Mouse (Mus musculus): ENCODE measurements around the gene U2af2. TPM values are rescaled to one million over a fixed set of nuclear protein-coding genes. Genes with fewer than 3 reads are reported as not detected.

Gene U2af2
- polyA plus RNA-seq, 1 experiment from 2014 or later, result 114 TPM

DNA sequence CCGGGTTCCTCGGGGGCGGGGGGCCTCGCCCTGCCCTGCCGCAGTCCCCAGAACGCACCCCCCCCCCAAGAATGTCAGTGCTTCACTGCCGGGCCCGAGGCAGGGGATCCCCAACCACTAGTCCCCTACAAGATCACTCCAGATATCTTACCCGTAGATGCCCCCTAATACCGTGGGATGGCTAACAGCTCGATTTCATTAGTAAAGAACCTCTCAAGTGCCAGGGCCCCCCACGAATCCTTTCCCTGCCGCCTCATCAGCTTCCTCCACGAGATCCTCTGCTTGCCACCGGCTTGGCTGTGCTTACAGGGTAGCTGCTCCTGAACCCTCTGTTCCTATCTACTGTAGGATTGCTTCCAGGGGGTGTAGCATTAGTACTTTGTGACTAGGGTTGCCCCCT is 41.3 kb upstream of the U2af2 start:
- H3K9ac ChIP-seq, result peak overlapping the region; percentile 98
- H3K9me3 ChIP-seq, result no peaks in the 10 kb centered on the region
- peak overlapping the region; percentile 88 for H3K4me2 ChIP-seq
- ATAC-seq (ENCODE audit: low FRiP score), result peak; percentile 5
- H3K4me3 ChIP-seq, result peak overlapping the region; percentile 79
- peak overlapping the region; percentile 95 for H3K27ac ChIP-seq
- no peaks in the 10 kb centered on the region for H3K27me3 ChIP-seq
- H3K36me3 ChIP-seq, result peaks cover 40% of the 10 kb centered on the region
- WGBS, result 1% methylated on average over 15 of the region's 15 CpGs
- H3K4me1 ChIP-seq (replicated peaks), result peaks cover 27% of the 10 kb centered on the region

DNA sequence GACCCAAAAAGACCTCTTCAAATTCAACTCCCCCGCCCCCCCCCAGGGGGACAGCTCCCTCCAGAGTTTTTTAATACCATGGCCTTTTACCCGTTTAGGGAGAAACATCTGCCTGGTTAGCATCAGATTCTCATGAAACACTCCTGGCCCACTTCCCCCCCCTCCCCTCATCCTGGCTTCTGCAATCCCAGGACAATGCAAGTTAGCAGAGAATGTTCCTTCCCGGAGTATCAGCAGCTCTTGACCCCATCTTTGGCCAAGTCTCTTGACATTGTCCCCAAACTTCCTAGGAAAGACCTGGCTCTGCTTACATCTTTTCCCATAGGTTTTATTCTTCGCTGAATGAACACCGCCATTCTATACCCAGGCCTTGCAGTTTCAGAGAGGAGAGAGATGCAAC is 40.7 kb upstream of the U2af2 start:
- Histone ChIP-seq H3K4me1 (replicated peaks) (peaks cover 21% of the 10 kb centered on the region), H3K27me3 (no peaks in the 10 kb centered on the region), H3K4me2 (peak overlapping the region; percentile 88), H3K36me3 (peaks cover 44% of the 10 kb centered on the region), H3K9me3 (no peaks in the 10 kb centered on the region), H3K4me3 (peak overlapping the region; percentile 79), H3K9ac (peak overlapping the region; percentile 98), H3K27ac (peak overlapping the region; percentile 95)
- no peak for ATAC-seq (ENCODE audit: low FRiP score)
- WGBS, result 55% methylated on average over 5 of the region's 5 CpGs

DNA sequence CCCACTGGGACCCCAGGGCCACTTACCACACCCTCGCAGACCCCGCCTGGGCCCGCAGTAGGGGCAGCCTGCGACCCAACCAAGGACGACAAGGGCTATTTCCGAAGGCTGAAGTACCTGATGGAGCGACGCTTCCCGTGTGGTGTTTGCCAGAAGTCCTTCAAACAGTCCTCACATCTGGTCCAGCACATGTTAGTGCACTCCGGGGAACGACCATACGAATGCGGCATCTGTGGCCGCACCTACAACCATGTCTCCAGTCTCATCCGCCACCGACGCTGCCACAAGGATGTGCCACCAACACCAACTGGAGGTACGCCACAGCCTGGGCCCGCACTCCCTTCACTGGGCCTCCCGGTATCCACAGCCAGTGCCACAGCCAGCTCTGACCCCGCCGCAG is 32.4 kb upstream of the U2af2 start:
- WGBS, result 94% methylated on average over 22 of the region's 22 CpGs
- no peak overlapping the region for H3K9ac ChIP-seq
- H3K4me2 ChIP-seq, result no peak overlapping the region
- peaks cover 26% of the 10 kb centered on the region for H3K9me3 ChIP-seq
- no peaks in the 10 kb centered on the region for H3K4me1 ChIP-seq (replicated peaks)
- ATAC-seq (ENCODE audit: low FRiP score), result no peak
- peaks cover 88% of the 10 kb centered on the region for H3K36me3 ChIP-seq
- no peak overlapping the region for H3K27ac ChIP-seq
- H3K4me3 ChIP-seq, result no peak overlapping the region
- H3K27me3 ChIP-seq, result no peaks in the 10 kb centered on the region

DNA sequence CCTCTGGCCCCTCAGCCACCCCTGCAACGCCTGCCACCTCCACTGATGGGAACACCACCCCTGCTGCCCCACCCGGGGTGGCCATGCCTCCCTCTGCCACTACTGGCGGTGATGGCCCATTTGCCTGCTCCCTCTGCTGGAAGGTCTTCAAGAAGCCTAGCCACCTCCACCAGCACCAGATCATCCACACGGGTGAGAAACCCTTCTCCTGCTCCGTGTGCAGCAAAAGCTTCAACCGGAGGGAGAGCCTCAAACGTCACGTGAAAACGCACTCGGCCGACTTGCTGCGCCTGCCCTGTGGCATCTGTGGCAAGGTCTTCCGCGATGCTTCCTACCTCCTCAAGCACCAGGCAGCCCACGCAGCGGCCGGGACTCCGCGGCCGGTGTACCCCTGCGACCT is 32.0 kb upstream of the U2af2 start:
- Histone ChIP-seq H3K9ac (no peak overlapping the region), H3K27ac (no peak overlapping the region), H3K9me3 (peaks cover 26% of the 10 kb centered on the region), H3K4me2 (no peak overlapping the region), H3K4me1 (replicated peaks) (no peaks in the 10 kb centered on the region), H3K4me3 (no peak overlapping the region), H3K27me3 (no peaks in the 10 kb centered on the region), H3K36me3 (peaks cover 88% of the 10 kb centered on the region)
- no peak for ATAC-seq (ENCODE audit: low FRiP score)
- 90% methylated on average over 21 of the region's 21 CpGs for WGBS

DNA sequence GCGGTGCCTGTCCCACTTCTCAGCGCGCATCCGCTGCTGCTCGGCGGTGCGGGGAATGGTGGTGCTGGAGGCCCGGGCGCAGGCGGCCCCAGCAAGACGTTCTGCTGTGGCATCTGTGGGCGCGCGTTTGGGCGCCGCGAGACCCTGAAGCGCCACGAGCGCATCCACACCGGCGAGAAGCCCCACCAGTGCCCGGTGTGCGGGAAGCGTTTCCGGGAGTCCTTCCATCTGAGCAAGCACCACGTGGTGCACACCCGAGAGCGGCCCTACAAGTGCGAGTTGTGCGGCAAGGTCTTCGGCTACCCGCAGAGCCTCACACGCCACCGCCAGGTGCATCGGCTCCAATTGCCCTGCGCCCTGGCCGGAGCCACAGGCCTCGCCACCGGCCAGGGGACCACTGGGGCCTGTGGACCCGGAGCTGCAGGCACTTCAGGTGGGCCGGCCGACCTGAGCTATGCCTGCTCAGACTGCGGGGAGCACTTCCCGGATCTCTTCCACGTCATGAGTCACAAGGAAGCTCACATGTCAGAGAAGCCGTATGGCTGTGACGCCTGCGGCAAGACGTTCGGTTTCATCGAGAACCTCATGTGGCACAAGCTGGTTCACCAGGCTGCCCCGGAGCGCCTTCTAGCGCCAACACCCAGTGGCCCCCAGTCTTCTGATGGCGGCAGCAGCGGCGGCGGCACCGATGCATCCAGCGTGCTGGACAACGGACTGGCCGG is 31.2 kb upstream of the U2af2 start:
- Histone ChIP-seq H3K4me2 (no peak overlapping the region), H3K36me3 (peaks cover 95% of the 10 kb centered on the region), H3K27me3 (no peaks in the 10 kb centered on the region), H3K27ac (no peak overlapping the region), H3K9me3 (peaks cover 26% of the 10 kb centered on the region), H3K9ac (no peak overlapping the region), H3K4me1 (replicated peaks) (no peaks in the 10 kb centered on the region), H3K4me3 (no peak overlapping the region; the same call in 1 of the 2 replicates)
- 79% methylated on average over 63 of the region's 63 CpGs for WGBS
- ATAC-seq (ENCODE audit: low FRiP score), result no peak

DNA sequence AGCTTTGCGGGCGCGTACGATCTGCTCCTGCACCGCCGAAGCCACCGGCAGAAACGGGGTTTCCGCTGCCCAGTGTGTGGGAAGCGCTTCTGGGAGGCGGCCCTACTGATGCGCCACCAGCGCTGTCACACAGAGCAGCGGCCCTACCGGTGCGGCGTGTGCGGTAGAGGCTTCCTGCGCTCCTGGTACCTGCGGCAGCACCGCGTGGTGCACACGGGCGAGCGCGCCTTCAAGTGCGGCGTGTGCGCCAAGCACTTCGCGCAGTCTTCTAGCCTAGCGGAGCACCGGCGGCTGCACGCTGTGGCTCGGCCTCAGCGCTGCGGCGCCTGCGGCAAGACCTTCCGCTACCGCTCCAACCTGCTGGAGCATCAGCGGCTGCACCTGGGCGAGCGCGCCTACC is 30.4 kb upstream of the U2af2 start:
- H3K36me3 ChIP-seq, result peaks cover 96% of the 10 kb centered on the region
- H3K4me3 ChIP-seq, result no peak overlapping the region
- H3K9me3 ChIP-seq, result peaks cover 26% of the 10 kb centered on the region
- H3K9ac ChIP-seq, result no peak overlapping the region
- no peaks in the 10 kb centered on the region for H3K4me1 ChIP-seq (replicated peaks)
- H3K27ac ChIP-seq, result no peak overlapping the region
- WGBS, result 68% methylated on average over 45 of the region's 46 CpGs
- H3K4me2 ChIP-seq, result no peak overlapping the region
- H3K27me3 ChIP-seq, result no peaks in the 10 kb centered on the region
- ATAC-seq (ENCODE audit: low FRiP score), result no peak

DNA sequence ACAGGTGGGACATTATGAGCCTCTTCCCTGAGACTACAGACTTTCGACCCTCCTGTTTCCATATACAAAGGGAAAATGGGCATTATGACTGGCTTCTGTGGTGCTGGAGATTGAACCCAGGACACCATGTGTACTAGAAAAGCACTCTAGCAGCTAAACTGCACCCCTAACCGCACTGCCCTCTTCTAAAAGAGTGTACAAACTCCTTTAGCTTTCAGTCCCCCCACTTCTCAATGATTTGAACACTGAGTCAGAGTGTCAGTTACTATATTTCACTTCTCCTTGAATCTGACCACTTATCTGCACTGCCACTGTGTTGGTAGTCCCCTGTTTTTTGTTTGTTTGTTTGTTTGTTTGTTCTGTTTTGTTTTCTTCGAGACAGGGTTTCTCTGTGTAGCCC is 28.1 kb upstream of the U2af2 start, which contains the start of gene 4632433K11Rik:
4632433K11Rik (plus strand) TSS at position 301 of the 400 bp plus-strand sequence.
- Histone ChIP-seq H3K4me2 (no peak within 1 kb of the TSS), H3K4me3 (no peak within 1 kb of the TSS), H3K4me1 (replicated peaks) (peaks cover 12% of the 10 kb centered on the region), H3K27me3 (no peaks in the 10 kb centered on the region), H3K9ac (no peak within 1 kb of the TSS), H3K9me3 (peaks cover 26% of the 10 kb centered on the region), H3K27ac (no peak within 1 kb of the TSS), H3K36me3 (peaks cover 78% of the 10 kb centered on the region)
- WGBS, result 92% methylated on average over 3 of the region's 3 CpGs
- ATAC-seq (ENCODE audit: low FRiP score), result no peak

DNA sequence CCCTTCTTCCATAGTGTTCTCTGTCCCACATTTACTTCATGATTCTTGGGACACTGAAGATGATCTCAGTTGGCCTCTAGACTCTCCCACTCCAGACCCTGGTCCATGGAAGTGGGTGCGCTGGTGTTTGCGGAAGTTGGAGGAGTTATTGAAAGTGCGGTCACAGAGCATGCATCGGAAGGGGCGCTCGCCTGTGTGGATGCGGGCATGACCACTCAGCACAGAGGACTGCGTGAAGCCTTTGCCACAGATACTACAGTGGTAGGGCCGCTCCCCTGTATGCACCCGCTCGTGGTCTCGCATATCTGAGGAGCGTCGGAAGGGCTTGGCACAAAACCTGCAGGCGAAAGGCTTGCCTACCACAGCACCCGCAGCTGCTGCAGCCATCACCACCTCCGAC is 26.3 kb upstream of the U2af2 start:
- no peaks in the 10 kb centered on the region for H3K27me3 ChIP-seq
- 96% methylated on average over 17 of the region's 17 CpGs for WGBS
- no peak overlapping the region for H3K9ac ChIP-seq
- peaks cover 22% of the 10 kb centered on the region for H3K4me1 ChIP-seq (replicated peaks)
- peaks cover 14% of the 10 kb centered on the region for H3K9me3 ChIP-seq
- no peak overlapping the region for H3K27ac ChIP-seq
- peaks cover 60% of the 10 kb centered on the region for H3K36me3 ChIP-seq
- H3K4me2 ChIP-seq, result no peak overlapping the region
- ATAC-seq (ENCODE audit: low FRiP score), result no peak
- H3K4me3 ChIP-seq, result no peak overlapping the region

DNA sequence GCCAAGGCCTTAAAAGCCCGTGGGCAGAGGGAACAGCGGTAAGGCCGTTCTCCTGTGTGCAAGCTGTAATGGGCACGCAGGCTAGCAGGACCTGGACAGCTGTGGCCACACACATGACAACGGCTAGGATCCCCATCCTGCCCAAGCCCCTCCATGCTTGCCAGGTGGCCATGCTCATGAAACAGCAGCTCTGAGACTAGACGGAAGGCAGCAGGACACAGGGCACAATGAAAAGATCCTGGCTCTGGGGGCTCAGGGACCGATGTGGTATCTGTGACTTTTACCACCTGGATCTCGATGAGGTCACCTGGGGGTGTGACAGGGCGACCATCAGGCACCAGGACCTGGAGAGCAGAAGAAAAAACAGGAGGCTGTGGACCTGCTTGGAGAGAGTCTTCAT is 25.8 kb upstream of the U2af2 start:
- ATAC-seq (ENCODE audit: low FRiP score), result no peak
- no peak overlapping the region for H3K27ac ChIP-seq

DNA sequence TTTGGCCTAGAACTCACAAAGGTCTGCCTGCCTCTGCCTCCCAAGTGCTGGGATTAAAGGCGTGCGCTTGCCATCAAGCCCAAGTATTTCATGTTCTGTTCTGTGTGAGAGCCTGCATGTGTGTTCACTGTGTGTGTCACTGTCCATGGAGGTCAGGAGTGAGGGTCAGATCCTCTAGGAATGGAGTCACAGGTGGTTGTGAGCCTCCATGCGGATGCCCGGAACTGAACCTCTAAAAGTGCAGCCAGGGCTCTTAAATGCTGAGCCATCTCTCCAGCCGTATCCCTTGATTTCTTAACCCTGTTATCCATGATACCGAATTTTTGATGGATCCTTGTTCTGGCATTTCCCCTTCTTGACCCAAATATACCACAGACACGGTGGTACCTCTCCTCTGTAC is 24.9 kb upstream of the U2af2 start:
- no peaks in the 10 kb centered on the region for H3K9me3 ChIP-seq
- no peaks in the 10 kb centered on the region for H3K27me3 ChIP-seq
- no peak overlapping the region; the same call in 1 of the 2 replicates for H3K4me3 ChIP-seq
- peaks cover 22% of the 10 kb centered on the region for H3K4me1 ChIP-seq (replicated peaks)
- WGBS, result 95% methylated on average over 7 of the region's 7 CpGs
- H3K4me2 ChIP-seq, result peak overlapping the region; percentile 60; the same call in 1 of the 2 replicates
- H3K9ac ChIP-seq, result no peak overlapping the region
- ATAC-seq (ENCODE audit: low FRiP score), result no peak
- H3K27ac ChIP-seq, result peak overlapping the region; percentile 98; the same call in 1 of the 2 replicates
- peaks cover 46% of the 10 kb centered on the region for H3K36me3 ChIP-seq

More for the DNA sequence above, 25.8 kb upstream of the U2af2 start:
- H3K9ac ChIP-seq, result no peak overlapping the region
- no peak overlapping the region for H3K4me2 ChIP-seq
- H3K27me3 ChIP-seq, result no peaks in the 10 kb centered on the region
- no peak overlapping the region for H3K4me3 ChIP-seq
- 95% methylated on average over 9 of the region's 9 CpGs for WGBS
- peaks cover 22% of the 10 kb centered on the region for H3K4me1 ChIP-seq (replicated peaks)
- peaks cover 8% of the 10 kb centered on the region for H3K9me3 ChIP-seq
- H3K36me3 ChIP-seq, result peaks cover 55% of the 10 kb centered on the region

DNA sequence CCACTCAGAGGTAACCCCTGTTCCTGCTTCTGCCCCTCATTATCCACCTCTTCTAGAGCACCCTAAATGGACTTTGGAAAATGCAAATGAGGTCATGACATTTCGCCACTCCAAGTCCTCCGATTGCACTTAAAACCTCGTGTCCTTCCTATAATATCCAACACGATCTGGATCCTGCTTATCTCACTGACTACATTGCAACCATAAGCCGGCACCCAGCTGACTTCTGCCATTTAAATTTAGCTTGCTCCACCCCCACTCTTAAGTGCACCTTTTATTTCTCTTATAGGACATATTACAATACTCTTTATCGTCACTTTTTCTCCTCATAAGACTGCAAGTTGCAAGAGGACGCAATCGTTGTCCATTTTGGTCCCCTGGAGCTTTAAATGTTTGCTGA is 24.5 kb upstream of the U2af2 start:
- H3K4me3 ChIP-seq, result peak overlapping the region; percentile 61
- 85% methylated on average over 8 of the region's 8 CpGs for WGBS

DNA sequence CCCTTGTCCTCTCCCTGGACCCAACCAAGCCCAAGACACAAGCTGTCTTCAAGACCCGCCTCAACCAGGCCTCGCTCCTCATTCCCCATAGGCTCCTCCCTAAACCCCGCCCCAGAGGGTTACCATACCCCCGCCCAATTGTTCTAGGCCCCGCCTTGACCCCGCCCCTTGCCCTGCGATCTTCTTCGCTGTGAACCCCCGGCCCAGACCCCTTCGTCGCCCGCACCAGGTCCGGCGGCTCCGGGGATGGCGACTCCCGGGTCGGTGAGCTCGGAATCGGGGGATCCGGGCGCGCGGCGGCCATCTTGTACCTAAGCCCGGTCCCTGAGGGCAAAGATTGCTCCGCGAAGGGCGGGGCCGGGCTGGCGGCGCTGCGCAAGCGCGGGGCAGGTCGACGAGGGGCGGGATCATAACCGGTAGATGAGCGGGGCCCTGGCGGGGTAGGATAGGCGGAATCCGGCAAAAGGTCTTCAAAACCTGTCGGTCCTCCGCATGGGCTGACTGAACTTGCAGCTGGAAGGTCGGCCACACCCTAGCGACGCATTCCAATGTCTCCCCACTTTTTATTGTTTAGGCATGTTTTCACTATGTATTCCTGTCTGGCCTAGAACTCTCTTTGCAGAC is 23.7 kb upstream of the U2af2 start, which contains the start of gene Zfp784:
Zfp784 (minus strand) TSS at position 338 of the 624 bp plus-strand sequence.
- Histone ChIP-seq H3K27me3 (no peaks in the 10 kb centered on the region), H3K36me3 (peaks cover 34% of the 10 kb centered on the region), H3K9ac (peak within 1 kb of the TSS; percentile 77), H3K4me3 (peak within 1 kb of the TSS; percentile 61), H3K4me1 (replicated peaks) (peaks cover 22% of the 10 kb centered on the region), H3K4me2 (peak within 1 kb of the TSS; percentile 60), H3K9me3 (no peaks in the 10 kb centered on the region), H3K27ac (peak within 1 kb of the TSS; percentile 98)
- peak; percentile 96 for ATAC-seq (ENCODE audit: low FRiP score)
- under 1% methylated on average over 48 of the region's 48 CpGs for WGBS

More for the DNA sequence above, 24.5 kb upstream of the U2af2 start:
- Histone ChIP-seq H3K27me3 (no peaks in the 10 kb centered on the region), H3K4me1 (replicated peaks) (peaks cover 22% of the 10 kb centered on the region), H3K9me3 (no peaks in the 10 kb centered on the region), H3K4me2 (peak overlapping the region; percentile 60), H3K27ac (peak overlapping the region; percentile 98), H3K9ac (peak overlapping the region; percentile 77), H3K36me3 (peaks cover 42% of the 10 kb centered on the region)
- ATAC-seq (ENCODE audit: low FRiP score), result no peak

Data from hindbrain, embryonic 13.5 days (tissue).